Mouse (Mus musculus) embryonic facial prominence, embryonic 14.5 days (tissue): Measurements from ENCODE around the gene Dnajc12. TPM values are rescaled to one million over a fixed set of nuclear protein-coding genes. Genes with fewer than 3 reads are reported as not detected.
"Not testable (repeated sequence)": the region's sequence is repeated elsewhere in the genome, so short reads cannot be mapped to it uniquely, and the experiment has no call there.

Experiments
- ATAC-seq: fragments of 200-750 bp; cut with Nextera tagmentation; 2 replicates; pipeline ENCODE4 v1.8.0; 2017; ENCODE audit warnings: low read depth, moderate number of reproducible peaks, moderate TSS enrichment
- DNase-seq: peaks from one replicate; pipeline ENCODE4 v3.0.0-alpha.2; 2015; ENCODE audit warnings: low spot score
- H3K27ac ChIP-seq: fragments of 300-500 bp; sonication (generic); replicated peaks from 2 replicates; pipeline ENCODE4 v1.5.1; 2014; ENCODE audit warnings: low read depth, mild to moderate bottlenecking, low read length, moderate library complexity
- H3K27me3 ChIP-seq: fragments of 300-500 bp; sonication (generic); replicated peaks from 2 replicates; pipeline ENCODE4 v1.6.1; 2014; ENCODE audit warnings: low read length; ENCODE audit not compliant: control insufficient read depth, insufficient read depth
- H3K36me3 ChIP-seq: fragments of 300-500 bp; sonication (generic); 2 replicates; pipeline ENCODE4 v1.6.1; 2014; ENCODE audit warnings: low read length, mixed read lengths; ENCODE audit not compliant: control insufficient read depth, insufficient read depth
- H3K4me1 ChIP-seq: fragments of 300-500 bp; sonication (generic); 2 replicates; pipeline ENCODE4 v1.6.1; 2014; ENCODE audit warnings: antibody characterized with exemption, low read length; ENCODE audit not compliant: control insufficient read depth, insufficient read depth
- H3K4me2 ChIP-seq: fragments of 300-500 bp; sonication (generic); 2 replicates; pipeline ENCODE4 v1.6.1; 2014; ENCODE audit warnings: low read depth, mild to moderate bottlenecking, low read length, moderate library complexity, mixed read lengths
- H3K4me3 ChIP-seq: fragments of 300-500 bp; sonication (generic); 2 replicates; pipeline ENCODE4 v1.5.1; 2014; ENCODE audit warnings: low read depth, mild to moderate bottlenecking, low read length
- H3K9ac ChIP-seq: fragments of 300-500 bp; sonication (generic); 2 replicates; pipeline ENCODE4 v1.6.1; 2014; ENCODE audit warnings: low read depth, mild to moderate bottlenecking, low read length, moderate library complexity, mixed read lengths
- H3K9me3 ChIP-seq: fragments of 300-500 bp; sonication (generic); 2 replicates; pipeline ENCODE4 v1.6.1; 2016; ENCODE audit warnings: low read length; ENCODE audit not compliant: control insufficient read depth
- WGBS: fragments of 180-500 bp; shearing (Covaris S2); extraction: QIAGEN DNeasy Blood & Tissue Kit; methylation state at CpG from one replicate; pipeline ENCODE4 v1.1.7; 2014; 5-methylcytosine and 5-hydroxymethylcytosine counted together
- polyA plus RNA-seq: library from polyadenylated mRNA; unstranded; fragments of >200 nt; fragmentation: Nextera tagmentation; extraction: Ambion mirVana; gene quantifications from 2 replicates; pipeline ENCODE4 v1.2.1, GENCODE M21; 2014

Dnajc12 gene
- polyA plus RNA-seq, 1 experiment from 2014 or later: 8.3 TPM

DNA sequence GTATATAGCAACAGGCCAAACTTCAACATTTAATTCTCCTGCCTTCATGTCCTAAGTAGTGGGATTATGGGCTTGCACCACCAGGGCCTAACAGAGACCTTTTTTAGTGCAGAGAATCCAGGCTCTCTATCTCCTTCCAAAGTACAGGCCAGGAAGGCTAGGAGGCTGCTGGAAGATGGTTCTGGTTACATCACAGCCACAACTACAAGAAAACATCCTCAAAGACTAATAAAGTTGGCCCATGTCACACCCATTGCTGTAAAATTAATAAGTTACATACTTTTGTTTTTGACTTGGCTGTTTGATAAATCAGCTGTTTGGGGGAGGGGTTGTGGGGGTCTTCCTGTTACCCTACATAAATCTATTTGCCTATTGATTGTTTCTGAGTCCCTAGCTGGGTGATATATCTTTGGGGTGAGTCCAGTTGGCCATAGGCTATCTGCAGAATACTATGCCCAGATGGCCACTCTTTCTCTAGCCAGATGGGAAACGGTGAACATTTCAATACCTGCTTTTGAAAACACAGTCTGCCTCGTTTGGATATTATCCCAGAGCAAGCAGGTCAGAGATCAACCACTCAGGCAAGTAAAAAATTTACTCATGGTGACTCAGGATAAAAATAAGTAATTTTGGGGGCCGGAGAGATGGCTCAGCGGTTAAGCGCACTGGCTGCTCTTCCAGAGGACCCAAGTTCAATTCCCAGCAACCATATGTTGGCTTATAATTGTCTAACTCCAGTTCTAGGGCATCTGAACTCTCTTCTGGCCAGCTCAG lies 20.7 kb downstream of the Dnajc12 start:
- no peak overlapping the region for H3K27ac ChIP-seq
- no peaks in the 10 kb centered on the region for H3K36me3 ChIP-seq
- H3K4me3 ChIP-seq: no peak overlapping the region
- 79% methylated on average over 5 of the region's 5 CpGs for WGBS
- H3K4me1 ChIP-seq: no peaks in the 10 kb centered on the region
- ATAC-seq: no peak
- no peak for DNase-seq
- H3K27me3 ChIP-seq: no peaks in the 10 kb centered on the region
- no peaks in the 10 kb centered on the region for H3K9me3 ChIP-seq
- no peak overlapping the region for H3K4me2 ChIP-seq
- H3K9ac ChIP-seq: no peak overlapping the region

DNA sequence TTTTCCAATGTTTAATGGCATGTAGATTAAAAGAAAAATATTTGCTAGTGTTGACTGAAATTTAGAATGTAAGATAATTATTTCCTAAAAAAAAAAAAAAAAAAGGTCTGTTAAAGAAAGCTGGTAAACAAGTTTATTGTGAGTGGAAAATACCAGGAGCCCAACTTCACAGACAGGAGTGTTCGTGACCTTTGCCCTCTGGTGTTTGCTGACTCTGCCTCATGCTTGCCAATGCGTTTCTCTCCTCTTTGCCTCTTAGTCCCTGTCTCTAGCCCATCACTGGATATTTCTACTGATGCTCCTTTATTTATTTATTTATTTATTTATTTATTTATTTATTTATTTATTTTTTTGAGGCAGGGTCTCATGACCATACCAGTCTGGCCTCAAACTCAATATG lies 21.4 kb downstream of the Dnajc12 start:
- no peak overlapping the region for H3K9ac ChIP-seq
- ATAC-seq: no peak
- no peaks in the 10 kb centered on the region for H3K36me3 ChIP-seq
- H3K27me3 ChIP-seq: no peaks in the 10 kb centered on the region
- H3K27ac ChIP-seq: no peak overlapping the region
- H3K4me2 ChIP-seq: no peak overlapping the region
- WGBS: 81% methylated on average over 2 of the region's 2 CpGs
- DNase-seq: no peak
- no peaks in the 10 kb centered on the region for H3K9me3 ChIP-seq
- no peaks in the 10 kb centered on the region for H3K4me1 ChIP-seq
- H3K4me3 ChIP-seq: no peak overlapping the region

DNA sequence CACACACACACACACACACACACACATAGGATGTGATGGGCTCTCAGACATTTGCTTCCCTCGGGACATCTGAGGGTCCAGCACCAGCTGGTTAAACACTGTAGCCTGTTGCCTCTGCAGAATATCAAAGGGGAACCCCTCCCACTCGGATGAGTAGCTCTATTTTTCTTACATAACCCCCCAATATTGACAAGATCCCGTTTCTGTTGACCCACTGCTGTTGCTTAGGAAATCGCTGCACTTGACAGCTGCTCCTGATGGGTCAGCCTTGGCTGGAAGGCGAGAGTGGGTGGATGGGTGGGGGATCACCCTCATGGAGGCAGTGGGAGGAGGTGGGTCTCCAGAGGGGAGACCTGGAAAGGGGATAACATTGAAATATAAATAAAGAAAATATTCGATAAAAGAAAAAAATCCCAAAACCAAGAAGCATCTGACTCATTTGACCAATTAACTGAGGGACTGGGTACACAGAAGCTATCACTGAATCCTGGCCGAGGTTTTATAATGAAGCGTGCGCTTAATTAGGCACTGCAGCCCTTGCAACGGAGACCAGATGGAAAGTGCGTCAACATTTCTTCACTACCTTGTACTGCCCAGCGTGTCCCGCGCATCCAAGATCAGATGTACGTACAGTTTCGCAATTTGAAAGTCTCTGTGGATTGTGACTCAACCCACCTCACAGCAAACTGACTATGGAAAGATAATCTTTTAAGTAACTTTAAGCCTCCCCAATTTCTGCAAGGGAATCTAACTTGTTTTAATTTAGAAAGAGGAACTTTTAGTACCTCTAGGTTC lies 28.1 kb downstream of the Dnajc12 start:
- Histone ChIP-seq H3K9ac (no peak overlapping the region), H3K9me3 (no peaks in the 10 kb centered on the region), H3K4me1 (no peaks in the 10 kb centered on the region), H3K27me3 (no peaks in the 10 kb centered on the region), H3K4me3 (no peak overlapping the region), H3K36me3 (no peaks in the 10 kb centered on the region), H3K4me2 (no peak overlapping the region), H3K27ac (no peak overlapping the region)
- WGBS: 53% methylated on average over 15 of the region's 16 CpGs
- DNase-seq: no peak
- no peak for ATAC-seq

DNA sequence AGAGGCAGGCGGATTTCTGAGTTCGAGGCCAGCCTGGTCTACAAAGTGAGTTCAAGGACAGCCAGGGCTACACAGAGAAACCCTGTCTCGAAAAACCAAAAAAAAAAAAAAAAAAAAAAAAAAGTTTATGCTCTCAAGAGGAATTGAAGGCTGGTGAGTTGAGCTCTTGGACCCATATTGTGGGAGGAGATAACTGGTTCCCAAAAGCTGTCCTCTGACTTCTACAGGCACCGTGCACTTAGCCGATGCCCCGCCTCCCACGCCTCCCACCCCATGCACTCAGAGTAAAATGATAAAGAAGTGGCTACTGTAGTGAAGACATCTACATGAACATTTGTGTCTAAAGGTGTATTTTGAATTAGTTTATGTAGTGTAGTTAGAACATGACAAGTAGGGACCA lies 29.4 kb downstream of the Dnajc12 start:
- H3K27me3 ChIP-seq, DNase-seq, H3K4me1 ChIP-seq, H3K9me3 ChIP-seq, H3K36me3 ChIP-seq, H3K4me3 ChIP-seq, ATAC-seq, H3K4me2 ChIP-seq, H3K9ac ChIP-seq, H3K27ac ChIP-seq: not testable (repeated sequence)
- WGBS: 86% methylated on average over 6 of the region's 7 CpGs

DNA sequence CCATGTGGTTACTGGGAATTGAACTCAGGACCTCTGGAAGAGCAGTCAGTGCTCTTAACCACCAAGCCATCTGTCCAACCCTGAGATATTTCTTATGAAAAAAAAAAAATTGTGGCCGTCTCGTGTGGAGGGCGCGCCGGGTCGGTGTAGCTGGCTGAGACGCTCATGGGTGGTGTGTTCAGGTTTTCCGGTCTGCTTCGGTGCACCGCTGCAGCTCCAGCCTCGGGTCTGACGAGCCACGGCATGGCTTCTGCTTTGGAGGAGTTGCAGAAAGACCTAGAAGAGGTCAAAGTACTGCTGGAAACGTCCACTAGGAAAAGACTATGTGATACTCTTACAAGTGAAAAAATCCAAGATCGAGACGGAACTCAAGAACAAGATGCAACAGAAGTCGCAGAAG lies 30.5 kb downstream of the Dnajc12 start:
- Histone ChIP-seq H3K27ac (no peak overlapping the region), H3K36me3 (no peaks in the 10 kb centered on the region), H3K4me3 (no peak overlapping the region), H3K9me3 (no peaks in the 10 kb centered on the region), H3K4me1 (no peaks in the 10 kb centered on the region), H3K9ac (no peak overlapping the region), H3K27me3 (no peaks in the 10 kb centered on the region), H3K4me2 (no peak overlapping the region)
- 86% methylated on average over 17 of the region's 17 CpGs for WGBS
- DNase-seq: no peak
- ATAC-seq: no peak

DNA sequence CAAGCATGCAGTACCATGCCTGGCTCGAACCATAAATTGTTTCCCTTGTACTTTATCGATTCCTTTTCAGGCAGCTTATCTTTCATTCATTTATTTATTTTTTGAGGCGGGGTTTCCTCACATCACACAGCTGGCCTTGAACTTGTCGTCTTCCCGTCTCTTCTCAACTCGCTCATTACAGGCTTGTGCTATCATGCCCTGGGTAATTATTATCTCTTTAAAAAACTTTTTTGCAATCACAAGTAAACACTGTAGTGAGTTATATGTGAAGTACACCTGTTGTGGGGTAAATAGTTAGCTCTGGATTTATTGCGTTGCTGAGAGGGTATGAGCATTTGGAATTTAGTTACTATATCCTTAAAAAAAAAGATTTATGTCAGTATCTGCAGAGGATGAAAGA lies 33.0 kb downstream of the Dnajc12 start:
- Histone ChIP-seq H3K9ac (no peak overlapping the region), H3K4me2 (no peak overlapping the region), H3K36me3 (no peaks in the 10 kb centered on the region), H3K27ac (no peak overlapping the region), H3K27me3 (no peaks in the 10 kb centered on the region), H3K4me3 (no peak overlapping the region), H3K4me1 (no peaks in the 10 kb centered on the region), H3K9me3 (no peaks in the 10 kb centered on the region)
- ATAC-seq (no peak), DNase-seq (no peak)
- WGBS: 79% methylated on average over 7 of the region's 7 CpGs

DNA sequence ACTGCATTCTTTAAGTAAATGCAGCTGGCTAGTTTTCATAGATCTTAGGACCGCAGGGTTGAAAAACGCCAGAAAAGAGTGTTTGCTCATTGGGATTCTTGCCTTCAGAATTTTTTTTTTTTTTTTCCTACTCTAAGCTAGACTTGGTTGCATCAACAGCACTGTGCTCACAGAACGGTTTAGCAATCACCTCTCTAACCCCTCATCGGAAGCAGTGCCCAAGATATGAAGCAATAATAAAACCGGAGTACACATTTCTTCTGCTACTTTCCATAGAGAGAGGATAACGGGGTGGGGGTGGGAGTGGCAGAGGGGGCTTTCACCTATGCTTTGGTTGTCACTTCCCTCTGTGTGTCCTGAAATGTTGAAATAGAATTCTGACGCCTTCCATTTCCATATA lies 33.6 kb downstream of the Dnajc12 start:
- Histone ChIP-seq H3K9me3 (no peaks in the 10 kb centered on the region), H3K4me3 (no peak overlapping the region), H3K4me2 (peak overlapping the region; percentile 18; the same call in 1 of the 2 replicates), H3K27me3 (no peaks in the 10 kb centered on the region), H3K4me1 (no peaks in the 10 kb centered on the region), H3K9ac (no peak overlapping the region), H3K27ac (no peak overlapping the region), H3K36me3 (no peaks in the 10 kb centered on the region)
- 62% methylated on average over 7 of the region's 7 CpGs for WGBS
- no peak for ATAC-seq
- no peak for DNase-seq

DNA sequence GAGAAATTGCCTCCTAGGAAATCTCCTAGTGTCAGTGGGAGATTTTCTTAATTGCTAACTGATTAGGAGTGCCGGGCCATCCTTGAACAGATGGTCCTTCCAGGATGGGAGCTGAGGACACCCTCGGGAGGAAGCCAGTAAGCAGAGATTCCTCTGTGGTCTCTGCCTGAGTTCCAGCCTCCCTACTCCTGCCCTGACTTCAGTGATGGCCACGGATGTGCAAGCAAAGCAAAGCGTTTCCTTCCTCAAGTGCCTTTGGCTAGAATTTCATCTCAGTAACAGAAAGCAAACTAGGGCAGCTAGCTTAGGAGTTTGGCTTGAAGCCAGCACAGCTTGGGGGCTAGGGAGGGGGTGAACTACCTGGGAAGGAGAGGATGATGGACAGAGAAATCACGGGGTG lies 34.8 kb downstream of the Dnajc12 start:
- no peaks in the 10 kb centered on the region for H3K27me3 ChIP-seq
- ATAC-seq (no peak), DNase-seq (no peak)
- H3K9me3 ChIP-seq: no peaks in the 10 kb centered on the region
- no peaks in the 10 kb centered on the region for H3K4me1 ChIP-seq
- no peak overlapping the region for H3K4me2 ChIP-seq
- no peak overlapping the region for H3K9ac ChIP-seq
- H3K27ac ChIP-seq: no peak overlapping the region
- no peaks in the 10 kb centered on the region for H3K36me3 ChIP-seq
- no peak overlapping the region for H3K4me3 ChIP-seq
- 38% methylated on average over 5 of the region's 5 CpGs for WGBS
